Mouse (Mus musculus): ENCODE results near the gene Map3k20.

GRCm38 (mm10) chr2:72367850-72368249 lies 82.4 kb downstream of the Map3k20 start:
- no peak for TF ChIP-seq CTCF (IDR thresholded peaks at IDR 0.05; ENCODE audit: insufficient read depth, low read length)
- TF ChIP-seq POLR2A (IDR thresholded peaks at IDR 0.05; ENCODE audit: borderline replicate concordance, extremely low read depth, low read depth, low read length) = no peak

Measured in lung, adult 2 months (tissue).